Mouse (Mus musculus) left cerebral cortex, postnatal 10 days (tissue): Measurements from ENCODE around the gene Gtf2h2. TPM values are rescaled to one million over a fixed set of nuclear protein-coding genes. Genes with fewer than 3 reads are reported as not detected.

Experiments used
- total RNA-seq, 2 experiments: library from RNA; stranded (reverse); gene quantifications; 2 replicates each; pipeline ENCODE4 v1.2.3; 2021

The Gtf2h2 gene
- total RNA-seq, 2 experiments from 2014 or later = 42.8 to 44.2 TPM

Other genes with a start within 250 kb of the Gtf2h2 start
- gene Naip5, start 246.3 kb downstream of the Gtf2h2 start, total RNA-seq = under 1 TPM; 0.22 to 0.32 TPM
- under 1 TPM; 0.24 to 0.26 TPM for gene Naip6, start 174.9 kb downstream of the Gtf2h2 start, total RNA-seq
- gene Naip1, start 39.7 kb downstream of the Gtf2h2 start, total RNA-seq = under 1 TPM; 0.18 to 0.41 TPM
- 1 to 10 TPM; 9.5 to 9.6 TPM for gene Ocln, start 60.1 kb upstream of the Gtf2h2 start, total RNA-seq
- 1 to 10 TPM; 1.2 to 2.6 TPM for gene Marveld2, start 124.4 kb upstream of the Gtf2h2 start, total RNA-seq
- gene Ak6, start 158.4 kb upstream of the Gtf2h2 start, total RNA-seq = 100 to 1,000 TPM; 110 to 115 TPM
- 10 to 100 TPM; 13.0 to 13.3 TPM for gene Rad17, start 158.5 kb upstream of the Gtf2h2 start, total RNA-seq
- gene Taf9, start 159.0 kb upstream of the Gtf2h2 start, total RNA-seq = 10 to 100 TPM; 23.2 to 29.3 TPM
- under 1 TPM; 0.47 to 0.79 TPM for gene Ccdc125, start 177.1 kb upstream of the Gtf2h2 start, total RNA-seq
- 10 to 100 TPM; 33.6 to 37.3 TPM for gene Cdk7, start 238.4 kb upstream of the Gtf2h2 start, total RNA-seq